Mouse (Mus musculus) midbrain, embryonic 14.5 days (tissue): ENCODE measurements at regions not wholly inside any gene's neighbourhood (a gene's known extent, or its start where the extent isn't known, plus 50 kb on each side); places are given as distances from the start of the nearest gene placed in this dataset.
A peak's percentile ranks its signal among the peaks of the same experiment; 100 is the strongest.

Experiments used
- ATAC-seq: fragments of 200-750 bp; cut with Nextera tagmentation; 2 replicates; pipeline ENCODE4 v1.8.0; 2017; ENCODE audit warnings: moderate number of reproducible peaks, moderate library complexity; ENCODE audit not compliant: low FRiP score, low TSS enrichment
- DNase-seq: peaks from one replicate; pipeline ENCODE4 v3.0.0-alpha.2; 2015
- H3K27ac ChIP-seq: fragments of 300-500 bp; sonication (generic); replicated peaks from 2 replicates; pipeline ENCODE4 v1.5.1; 2014; ENCODE audit warnings: mild to moderate bottlenecking, low read depth, low read length, moderate library complexity
- H3K27me3 ChIP-seq: fragments of 300-500 bp; sonication (generic); 2 replicates; pipeline ENCODE4 v1.6.1; 2014; ENCODE audit warnings: low read length, control low read depth, mixed read lengths; ENCODE audit not compliant: control insufficient read depth, insufficient read depth
- H3K36me3 ChIP-seq: fragments of 300-500 bp; sonication (generic); 2 replicates; pipeline ENCODE4 v1.6.1; 2014; ENCODE audit warnings: low read length, control low read depth; ENCODE audit not compliant: control insufficient read depth, insufficient read depth
- H3K4me1 ChIP-seq: fragments of 300-500 bp; sonication (generic); 2 replicates; pipeline ENCODE4 v1.6.1; 2014; ENCODE audit warnings: mild to moderate bottlenecking, antibody characterized with exemption, low read length, control low read depth; ENCODE audit not compliant: control insufficient read depth, insufficient read depth
- H3K4me2 ChIP-seq: fragments of 300-500 bp; sonication (generic); 2 replicates; pipeline ENCODE4 v1.6.1; 2014; ENCODE audit warnings: mild to moderate bottlenecking, low read length, moderate library complexity
- H3K4me3 ChIP-seq: fragments of 300-500 bp; sonication (generic); replicated peaks from 2 replicates; pipeline ENCODE4 v1.5.1; 2014; ENCODE audit warnings: low read depth, low read length
- H3K9ac ChIP-seq: fragments of 300-500 bp; sonication (generic); replicated peaks from 2 replicates; pipeline ENCODE4 v1.6.1; 2014; ENCODE audit warnings: mild to moderate bottlenecking, low read length, moderate library complexity
- H3K9me3 ChIP-seq: fragments of 300-500 bp; sonication (generic); 2 replicates; pipeline ENCODE4 v1.6.1; 2016; ENCODE audit warnings: low read length, control low read depth, mixed read lengths; ENCODE audit not compliant: control insufficient read depth
- WGBS: fragments of 180-500 bp; shearing (Covaris S2); extraction: QIAGEN DNeasy Blood & Tissue Kit; methylation state at CpG from one replicate; pipeline ENCODE4 v1.1.7; 2014; 5-methylcytosine and 5-hydroxymethylcytosine counted together

DNA sequence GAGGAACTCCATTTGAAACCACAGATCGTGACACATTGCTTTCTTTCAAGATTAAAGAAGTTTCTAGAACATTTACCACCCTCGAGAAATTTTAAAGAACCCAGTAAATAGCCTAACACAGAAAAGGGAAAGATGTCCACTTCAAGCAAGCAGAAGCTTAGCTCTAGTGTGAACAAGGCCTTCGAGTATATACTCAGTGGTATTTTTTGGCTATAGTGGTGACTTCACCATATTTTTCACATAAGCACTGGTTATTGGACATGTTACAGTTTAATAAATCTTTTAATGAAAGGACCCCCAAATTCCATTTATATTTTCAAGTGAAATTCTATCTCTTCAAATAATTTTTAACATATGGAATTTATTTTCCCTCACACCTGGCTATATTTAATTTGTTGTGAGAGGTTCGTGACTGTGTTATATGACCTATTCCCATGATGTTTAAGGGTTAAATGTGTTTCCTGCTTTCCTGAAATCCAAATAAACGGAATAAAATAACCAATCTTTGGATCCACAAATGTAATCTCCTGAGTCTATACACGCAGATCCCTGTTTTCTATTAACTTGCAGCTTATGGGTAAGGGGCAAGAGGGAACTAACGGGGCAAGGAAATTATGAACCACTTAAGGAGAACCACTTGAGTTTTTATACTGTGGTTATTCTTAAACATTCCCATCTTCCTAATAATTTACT lies 60.6 kb upstream of the Tas2r134 start:
- Histone ChIP-seq H3K27ac (no peak overlapping the region), H3K4me3 (no peak overlapping the region), H3K9ac (no peak overlapping the region), H3K4me2 (no peak overlapping the region), H3K36me3 (no peaks in the 10 kb centered on the region), H3K4me1 (no peaks in the 10 kb centered on the region), H3K9me3 (no peaks in the 10 kb centered on the region), H3K27me3 (no peaks in the 10 kb centered on the region)
- ATAC-seq: no peak
- WGBS: 82% methylated on average over 7 of the region's 7 CpGs
- DNase-seq: no peak

DNA sequence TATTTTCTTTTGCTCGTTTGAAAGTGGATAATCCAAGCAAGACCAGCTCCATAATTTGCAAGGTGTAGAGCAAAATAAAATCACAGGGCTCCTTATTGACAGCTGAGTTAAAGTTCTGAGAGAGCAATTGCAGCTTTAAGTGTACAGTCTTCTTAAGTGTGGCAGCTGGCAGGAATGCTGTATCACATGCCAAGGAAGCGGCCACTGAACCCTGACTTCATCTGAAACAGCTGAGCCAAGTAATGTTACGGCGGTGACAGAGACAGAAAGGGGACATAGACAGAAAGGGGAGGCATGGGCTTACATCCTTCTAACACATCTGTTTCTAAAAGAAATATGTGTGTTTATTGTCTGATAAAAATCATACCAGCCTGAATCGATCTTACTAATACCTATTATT lies 63.4 kb upstream of the Tas2r134 start:
- Histone ChIP-seq H3K27ac (no peak overlapping the region), H3K4me3 (no peak overlapping the region), H3K4me1 (no peaks in the 10 kb centered on the region), H3K9ac (no peak overlapping the region), H3K4me2 (no peak overlapping the region), H3K27me3 (no peaks in the 10 kb centered on the region), H3K9me3 (no peaks in the 10 kb centered on the region), H3K36me3 (no peaks in the 10 kb centered on the region)
- 77% methylated on average over 5 of the region's 5 CpGs for WGBS
- DNase-seq (no peak), ATAC-seq (no peak)

DNA sequence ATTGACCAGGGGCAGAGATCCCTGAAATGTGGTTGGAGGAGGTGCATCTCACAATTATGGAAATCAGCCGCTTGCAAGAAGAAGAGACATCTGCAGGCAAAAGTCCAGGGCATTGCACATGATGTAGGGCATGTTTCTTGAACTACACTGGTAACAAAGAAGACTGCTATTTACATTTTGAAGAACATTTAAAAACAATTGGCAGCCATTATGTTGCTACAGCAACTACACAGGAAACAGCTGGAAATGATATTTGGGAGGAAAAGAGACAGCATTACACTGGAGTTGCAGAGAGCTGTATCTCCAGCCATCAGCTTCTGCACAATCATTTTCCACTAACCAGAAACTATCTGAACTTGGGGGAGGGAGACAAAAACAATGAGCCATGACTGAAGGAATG lies 64.1 kb upstream of the Tas2r134 start:
- 97% methylated on average over 1 of the region's 1 CpGs for WGBS

DNA sequence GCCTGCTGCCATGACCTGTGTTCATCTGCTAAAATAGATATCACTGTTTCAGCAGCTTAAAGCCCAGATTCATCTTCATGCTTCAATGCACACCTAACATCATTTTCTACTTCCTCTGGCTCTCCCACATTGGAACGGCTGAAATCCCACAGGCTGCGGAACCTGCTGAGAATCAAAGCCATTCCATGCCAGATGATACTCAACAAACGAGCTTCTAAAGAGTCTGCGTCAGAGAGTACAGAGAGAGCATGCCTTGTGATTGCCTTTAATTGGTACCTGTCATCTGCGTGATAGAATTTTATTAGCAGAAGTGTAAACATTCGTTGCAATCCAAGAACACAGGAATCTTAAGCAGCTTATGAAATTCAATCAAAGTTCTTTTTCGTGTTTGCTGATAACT lies 76.4 kb upstream of the Tas2r134 start:
- H3K4me2 ChIP-seq: no peak overlapping the region
- no peak overlapping the region for H3K27ac ChIP-seq
- H3K27me3 ChIP-seq: no peaks in the 10 kb centered on the region
- 24% methylated on average over 7 of the region's 7 CpGs for WGBS
- H3K36me3 ChIP-seq: no peaks in the 10 kb centered on the region
- no peak for ATAC-seq
- DNase-seq: peak; percentile 51
- H3K9ac ChIP-seq: no peak overlapping the region
- H3K4me3 ChIP-seq: no peak overlapping the region
- H3K4me1 ChIP-seq: 0 out of 2 replicates have a peak, but pooled peaks cover 9% of the 10 kb centered on the region
- H3K9me3 ChIP-seq: no peaks in the 10 kb centered on the region

More for the DNA sequence above, 64.1 kb upstream of the Tas2r134 start:
- Histone ChIP-seq H3K9me3 (no peaks in the 10 kb centered on the region), H3K27me3 (no peaks in the 10 kb centered on the region), H3K9ac (no peak overlapping the region), H3K4me1 (no peaks in the 10 kb centered on the region), H3K4me2 (no peak overlapping the region), H3K27ac (no peak overlapping the region), H3K4me3 (no peak overlapping the region), H3K36me3 (no peaks in the 10 kb centered on the region)
- DNase-seq (no peak), ATAC-seq (no peak)

DNA sequence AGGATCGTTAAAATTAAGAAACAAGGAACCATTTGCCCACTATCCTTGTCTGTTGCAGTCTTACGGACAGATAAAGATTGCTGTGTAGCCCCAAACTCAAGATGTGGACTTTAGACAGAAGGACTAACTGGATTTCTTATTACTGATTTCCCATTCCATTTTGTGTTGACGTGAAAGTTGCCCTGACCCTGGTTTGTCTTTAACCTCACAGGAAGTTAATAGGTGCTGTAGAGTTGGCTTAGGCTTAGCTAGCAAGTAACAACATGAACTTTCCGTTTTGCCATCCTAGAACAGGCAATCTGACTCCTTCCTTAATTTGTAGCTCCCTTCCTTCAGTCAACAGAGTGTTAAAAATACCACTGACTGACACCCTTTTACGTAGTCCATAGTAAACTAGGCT lies 78.2 kb upstream of the Tas2r134 start:
- H3K27ac ChIP-seq: no peak overlapping the region
- no peaks in the 10 kb centered on the region for H3K36me3 ChIP-seq
- no peak overlapping the region for H3K4me3 ChIP-seq
- H3K9me3 ChIP-seq: no peaks in the 10 kb centered on the region
- H3K4me1 ChIP-seq: 0 out of 2 replicates have a peak, but pooled peaks cover 9% of the 10 kb centered on the region
- no peak overlapping the region for H3K9ac ChIP-seq
- DNase-seq (no peak), ATAC-seq (no peak)
- H3K4me2 ChIP-seq: no peak overlapping the region
- WGBS: 94% methylated on average over 5 of the region's 5 CpGs
- H3K27me3 ChIP-seq: no peaks in the 10 kb centered on the region

DNA sequence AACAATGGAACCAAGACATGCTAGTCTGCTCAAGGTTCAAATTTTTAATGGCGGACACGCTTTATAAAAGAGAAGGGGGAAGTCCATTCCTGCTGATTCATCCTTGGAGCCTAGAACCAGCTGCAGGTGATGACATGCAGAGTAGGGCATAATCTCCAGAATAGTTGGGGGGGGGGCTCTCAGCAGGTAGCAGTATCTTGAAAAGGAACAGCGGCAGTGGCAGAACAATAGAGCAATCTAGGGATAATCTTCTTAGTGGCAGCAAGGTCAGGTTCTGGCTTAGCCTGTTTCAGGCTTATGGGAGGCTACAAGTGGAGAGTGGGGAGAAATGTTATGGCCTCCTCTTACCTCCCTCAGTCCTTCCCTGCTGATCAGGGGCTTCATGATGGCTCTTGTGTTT lies 81.1 kb upstream of the Tas2r134 start:
- Histone ChIP-seq H3K4me3 (no peak overlapping the region), H3K27ac (no peak overlapping the region), H3K27me3 (no peaks in the 10 kb centered on the region), H3K4me2 (no peak overlapping the region), H3K4me1 (0 out of 2 replicates have a peak, but pooled peaks cover 9% of the 10 kb centered on the region), H3K9me3 (no peaks in the 10 kb centered on the region), H3K9ac (no peak overlapping the region), H3K36me3 (no peaks in the 10 kb centered on the region)
- no peak for DNase-seq
- 60% methylated on average over 3 of the region's 3 CpGs for WGBS
- no peak for ATAC-seq

DNA sequence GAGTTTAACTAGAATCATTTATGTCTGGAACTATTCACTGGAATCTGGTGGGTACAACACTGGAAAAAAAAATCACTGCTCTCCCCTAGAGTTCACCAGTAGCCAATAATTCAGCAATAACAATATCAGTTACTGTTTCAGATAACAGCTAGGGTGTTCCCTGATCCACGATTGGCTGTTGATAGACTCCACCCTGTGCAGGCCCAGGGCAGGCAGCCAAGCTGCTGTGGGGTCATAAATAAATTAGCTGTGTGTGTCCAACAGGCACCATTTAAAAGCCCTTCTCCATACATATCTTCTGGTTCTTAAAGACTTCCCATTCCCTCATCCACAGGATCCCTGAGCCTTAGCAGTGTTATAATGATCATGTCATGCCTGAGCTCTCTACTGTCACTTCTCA lies 83.4 kb upstream of the Tas2r134 start:
- ATAC-seq (no peak), DNase-seq (no peak)
- Histone ChIP-seq H3K4me1 (no peaks in the 10 kb centered on the region), H3K27me3 (no peaks in the 10 kb centered on the region), H3K27ac (no peak overlapping the region), H3K4me2 (no peak overlapping the region), H3K9me3 (no peaks in the 10 kb centered on the region), H3K9ac (no peak overlapping the region), H3K36me3 (no peaks in the 10 kb centered on the region), H3K4me3 (no peak overlapping the region)
- 92% methylated on average over 1 of the region's 1 CpGs for WGBS

DNA sequence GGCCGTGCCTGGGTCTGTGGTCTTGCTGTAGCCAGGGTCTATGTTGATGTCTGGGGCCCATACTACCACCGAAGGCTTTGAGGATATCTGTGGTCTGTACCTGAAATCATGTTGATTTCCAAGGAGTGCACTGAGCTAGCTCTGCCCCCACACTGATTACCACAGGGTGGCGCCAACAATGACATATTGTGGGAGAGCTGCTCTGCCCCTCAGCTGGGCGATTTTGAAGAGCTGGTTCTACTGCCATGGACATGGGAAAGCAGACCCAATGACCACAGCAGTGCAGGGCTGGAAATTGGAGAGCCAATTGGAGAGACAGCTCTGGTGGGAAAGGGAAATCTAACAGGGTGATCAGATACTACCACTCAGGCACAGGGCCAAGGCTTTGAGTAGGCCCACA lies 85.0 kb upstream of the Tas2r134 start:
- H3K27me3 ChIP-seq: no peaks in the 10 kb centered on the region
- 81% methylated on average over 4 of the region's 4 CpGs for WGBS
- H3K9me3 ChIP-seq: no peaks in the 10 kb centered on the region
- H3K4me3 ChIP-seq: no peak overlapping the region
- no peak overlapping the region for H3K27ac ChIP-seq
- DNase-seq (no peak), ATAC-seq (no peak)
- no peak overlapping the region for H3K4me2 ChIP-seq
- no peak overlapping the region for H3K9ac ChIP-seq
- H3K4me1 ChIP-seq: no peaks in the 10 kb centered on the region
- no peaks in the 10 kb centered on the region for H3K36me3 ChIP-seq

DNA sequence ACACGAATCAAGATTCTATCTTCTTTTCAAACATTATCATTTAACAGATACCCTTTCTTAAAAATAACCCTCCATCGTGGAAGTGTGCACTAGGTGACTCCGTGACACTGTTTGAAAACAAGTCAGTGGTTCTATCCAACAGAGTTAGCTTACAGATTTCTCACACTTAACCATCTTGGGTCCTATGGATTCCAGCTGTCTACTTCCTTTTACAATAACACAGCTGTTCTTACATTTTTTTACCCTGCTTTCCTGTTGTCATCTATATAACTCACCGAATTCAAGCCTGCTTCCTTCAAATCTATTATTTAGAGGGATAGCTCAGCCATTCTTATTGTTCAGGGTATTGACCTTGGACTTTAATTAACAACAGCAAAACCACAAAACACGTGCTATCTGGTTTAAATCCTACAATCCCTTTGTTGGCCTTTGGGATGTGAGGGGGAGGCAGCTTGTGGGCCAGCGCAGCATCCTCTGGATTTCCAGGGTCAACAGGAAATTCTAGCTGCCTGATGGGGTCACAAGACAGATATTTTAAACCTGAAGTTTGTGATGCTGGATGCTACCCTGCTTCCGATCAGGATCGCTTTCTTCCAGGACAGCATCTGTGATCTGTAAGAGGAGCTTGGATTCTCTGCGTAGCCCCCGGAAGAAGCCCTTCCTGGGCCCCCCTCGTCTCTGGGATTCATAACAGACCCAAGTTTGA lies 94.4 kb upstream of the Tas2r134 start:
- 77% methylated on average over 11 of the region's 11 CpGs for WGBS
- no peaks in the 10 kb centered on the region for H3K9me3 ChIP-seq
- no peak overlapping the region for H3K27ac ChIP-seq

More for the DNA sequence above, 94.4 kb upstream of the Tas2r134 start:
- Histone ChIP-seq H3K27me3 (no peaks in the 10 kb centered on the region), H3K4me1 (peaks cover 4% of the 10 kb centered on the region; the same call in 1 of the 2 replicates), H3K36me3 (no peaks in the 10 kb centered on the region), H3K9ac (no peak overlapping the region), H3K4me3 (no peak overlapping the region), H3K4me2 (no peak overlapping the region)
- ATAC-seq (no peak), DNase-seq (no peak)
